Mouse (Mus musculus): ENCODE data around the gene Uso1. TPM values are rescaled to one million over a fixed set of nuclear protein-coding genes. Genes with fewer than 3 reads are reported as not detected.
A peak's percentile ranks its signal among the peaks of the same experiment; 100 is the strongest.

Uso1 gene
- polyA plus RNA-seq (2012; rRNA removed) (11.1 and 18.6 TPM in 2 replicates), polyA plus RNA-seq (2014; fragmentation: Nextera tagmentation; extraction: Ambion mirVana) (14.3 and 14.7 TPM in 2 replicates)

DNA sequence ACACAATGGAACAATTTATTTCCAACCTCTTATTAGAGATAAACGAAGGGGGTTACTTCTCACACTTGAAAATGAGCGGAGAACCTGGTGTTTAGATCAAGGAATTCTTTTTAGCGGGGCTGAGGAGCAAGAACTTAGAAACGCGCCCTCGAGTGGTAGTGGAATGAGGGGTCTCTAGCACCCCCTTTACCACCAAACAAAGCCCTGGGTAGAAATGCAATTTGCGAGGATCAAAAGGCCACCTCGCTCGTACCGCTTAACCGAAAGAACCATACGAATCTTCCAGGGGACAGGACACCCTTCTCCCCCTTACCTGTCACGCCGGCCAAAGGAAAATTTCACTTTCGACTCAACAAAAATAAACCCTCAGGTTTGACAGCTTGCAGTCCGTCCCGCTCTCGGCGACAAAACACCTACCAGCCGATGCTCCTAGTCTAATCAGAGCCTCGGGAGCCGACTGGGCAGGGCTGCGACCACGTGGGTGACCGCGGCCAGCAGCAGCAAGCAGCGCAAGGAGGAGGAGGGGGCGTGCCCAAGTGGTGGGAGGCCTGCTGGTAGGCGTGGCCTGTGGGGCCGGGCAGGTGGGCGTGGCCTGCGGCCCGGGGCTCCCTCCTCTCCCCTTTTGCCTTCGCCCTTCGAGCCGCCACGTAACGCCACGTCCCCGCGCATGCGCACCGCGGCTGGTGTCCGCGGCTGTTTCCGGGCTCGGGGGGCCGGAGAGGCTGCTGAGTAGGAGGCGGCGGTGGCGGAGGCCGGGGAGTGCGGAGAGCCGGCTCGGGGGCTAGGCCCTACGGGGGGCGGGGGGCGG, at the start of gene Uso1:
Gene Uso1, plus strand, starts transcription at position 700 of the 808 bp plus-strand sequence.
- Histone ChIP-seq H3K9ac (replicated peaks) (peak within 1 kb of the TSS; percentile 98), H3K4me3 (ENCODE audit: insufficient read depth in 1 of 2, low read depth in 2 of 2, low read length in 2 of 2) (peak within 1 kb of the TSS; percentile 80 to 98), H3K4me2 (ENCODE audit: low read depth) (peak within 1 kb of the TSS; percentile 98), H3K36me3 (replicated peaks; ENCODE audit: control insufficient read depth, insufficient read depth, low read depth) (no peaks in the 10 kb centered on the region), H3K27ac (peak within 1 kb of the TSS; percentile 68), H3K9me3 (ENCODE audit: control insufficient read depth, low read length) (no peaks in the 10 kb centered on the region), H3K27me3 (ENCODE audit: control insufficient read depth, insufficient read depth, low read length) (no peaks in the 10 kb centered on the region), H3K4me1 (replicated peaks; ENCODE audit: control insufficient read depth in 2 of 2, insufficient read depth in 2 of 2, low read length in 1 of 2) (peaks cover 22 to 29% of the 10 kb centered on the region in 2 experiments)
- 1% methylated on average over 57 of the region's 59 CpGs for WGBS (ENCODE audit: insufficient replicate concordance)
- ATAC-seq (ENCODE audit: insufficient read depth), result peak; percentile 94
- DNase-seq (ENCODE audit: low read depth in 3 of 3, low spot score in 3 of 3), result peak; percentile 94 to 97 (median 95)
- TF ChIP-seq CTCF (IDR thresholded peaks at IDR 0.05; ENCODE audit: low read depth) (no peak), EP300 (IDR thresholded peaks at IDR 0.05; ENCODE audit: low read depth) (no peak)

DNA sequence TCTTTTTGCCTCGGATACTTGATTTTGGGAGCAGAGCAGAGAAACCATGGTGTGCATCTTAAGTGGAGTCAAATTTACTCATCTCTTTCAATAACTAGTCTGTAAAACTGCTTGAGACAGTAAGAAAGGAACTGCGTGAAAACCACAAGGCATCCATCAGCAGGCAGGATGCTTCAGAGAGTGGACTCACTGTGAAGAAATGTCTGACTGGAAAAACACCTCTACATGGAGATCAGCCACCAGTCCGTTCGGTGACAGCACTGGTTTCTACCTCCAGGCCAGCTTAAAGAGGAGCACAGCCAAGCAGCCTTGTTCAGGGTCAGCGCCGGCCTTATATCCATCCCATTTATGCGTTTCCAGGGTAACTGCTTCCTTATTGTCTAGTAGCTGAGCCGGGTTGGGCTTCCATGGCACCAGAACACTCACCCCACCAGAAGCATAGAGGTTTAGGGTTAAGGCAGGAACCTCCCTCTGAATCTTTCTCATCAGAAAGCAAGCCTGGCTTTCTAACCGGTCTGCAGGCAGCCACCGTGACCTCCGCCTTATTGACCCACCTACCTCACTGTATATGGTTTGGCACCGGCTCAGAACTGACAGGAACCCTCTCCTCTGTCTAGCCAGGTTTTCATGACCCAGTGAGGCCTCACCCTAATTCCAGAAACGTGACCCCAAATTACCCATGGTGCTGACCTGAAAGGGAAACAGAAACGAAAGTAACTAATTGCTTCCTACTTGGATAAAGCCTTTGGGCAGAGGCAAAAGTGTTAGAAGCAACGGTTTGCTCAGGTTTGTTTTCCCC, 44.3 kb upstream of the Uso1 start:
- H3K9ac ChIP-seq (replicated peaks), result no peak overlapping the region
- 59% methylated on average over 15 of the region's 15 CpGs for WGBS (ENCODE audit: insufficient replicate concordance)
- DNase-seq (ENCODE audit: low read depth in 3 of 3, low spot score in 3 of 3), result no peak
- TF ChIP-seq CTCF (IDR thresholded peaks at IDR 0.05; ENCODE audit: low read depth) (no peak), EP300 (IDR thresholded peaks at IDR 0.05; ENCODE audit: low read depth) (no peak)
- ATAC-seq (ENCODE audit: insufficient read depth), result no peak
- H3K9me3 ChIP-seq (ENCODE audit: control insufficient read depth, low read length), result no peaks in the 10 kb centered on the region
- no peaks in the 10 kb centered on the region for H3K27me3 ChIP-seq (ENCODE audit: control insufficient read depth, insufficient read depth, low read length)
- H3K4me2 ChIP-seq (ENCODE audit: low read depth), result no peak overlapping the region
- no peaks in the 10 kb centered on the region for H3K4me1 ChIP-seq (replicated peaks; ENCODE audit: control insufficient read depth in 2 of 2, insufficient read depth in 2 of 2, low read length in 1 of 2)
- H3K4me3 ChIP-seq (ENCODE audit: insufficient read depth in 1 of 2, low read depth in 2 of 2, low read length in 2 of 2), result no peak overlapping the region
- H3K27ac ChIP-seq, result no peak overlapping the region
- H3K36me3 ChIP-seq (replicated peaks; ENCODE audit: control insufficient read depth, insufficient read depth, low read depth), result no peaks in the 10 kb centered on the region

DNA sequence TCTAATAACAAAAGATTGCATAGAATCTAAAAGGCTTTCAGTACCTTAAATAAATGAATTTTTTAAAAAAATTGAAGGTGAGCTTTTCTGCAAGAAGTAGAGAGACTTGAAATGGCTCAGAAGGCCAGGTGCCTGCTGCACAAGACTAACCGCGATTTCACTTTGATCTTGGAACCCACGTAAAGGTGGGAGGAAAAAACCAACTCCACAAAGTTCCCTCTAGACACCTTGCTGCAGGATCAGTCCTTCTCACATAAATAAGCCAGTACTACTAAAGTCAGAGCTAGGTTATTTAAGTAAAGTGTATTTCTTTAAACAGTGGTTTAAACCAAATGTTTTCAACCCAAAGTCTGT, 43.7 kb upstream of the Uso1 start:
- no peak overlapping the region for H3K9ac ChIP-seq (replicated peaks)
- no peaks in the 10 kb centered on the region for H3K9me3 ChIP-seq (ENCODE audit: control insufficient read depth, low read length)
- H3K4me2 ChIP-seq (ENCODE audit: low read depth), result no peak overlapping the region
- WGBS (ENCODE audit: insufficient replicate concordance), result 74% methylated on average over 3 of the region's 3 CpGs
- no peak for TF ChIP-seq EP300 (IDR thresholded peaks at IDR 0.05; ENCODE audit: low read depth)
- TF ChIP-seq CTCF (IDR thresholded peaks at IDR 0.05; ENCODE audit: low read depth), result no peak
- no peak overlapping the region for H3K4me3 ChIP-seq (ENCODE audit: insufficient read depth in 1 of 2, low read depth in 2 of 2, low read length in 2 of 2)
- ATAC-seq (ENCODE audit: insufficient read depth), result no peak
- no peak overlapping the region for H3K27ac ChIP-seq
- no peaks in the 10 kb centered on the region for H3K27me3 ChIP-seq (ENCODE audit: control insufficient read depth, insufficient read depth, low read length)
- no peaks in the 10 kb centered on the region for H3K36me3 ChIP-seq (replicated peaks; ENCODE audit: control insufficient read depth, insufficient read depth, low read depth)
- H3K4me1 ChIP-seq (replicated peaks; ENCODE audit: control insufficient read depth in 2 of 2, insufficient read depth in 2 of 2, low read length in 1 of 2), result peaks cover 0 to 2% of the 10 kb centered on the region in 2 experiments; a peak in 1 of 4 replicates
- DNase-seq (ENCODE audit: low read depth in 3 of 3, low spot score in 3 of 3), result no peak

DNA sequence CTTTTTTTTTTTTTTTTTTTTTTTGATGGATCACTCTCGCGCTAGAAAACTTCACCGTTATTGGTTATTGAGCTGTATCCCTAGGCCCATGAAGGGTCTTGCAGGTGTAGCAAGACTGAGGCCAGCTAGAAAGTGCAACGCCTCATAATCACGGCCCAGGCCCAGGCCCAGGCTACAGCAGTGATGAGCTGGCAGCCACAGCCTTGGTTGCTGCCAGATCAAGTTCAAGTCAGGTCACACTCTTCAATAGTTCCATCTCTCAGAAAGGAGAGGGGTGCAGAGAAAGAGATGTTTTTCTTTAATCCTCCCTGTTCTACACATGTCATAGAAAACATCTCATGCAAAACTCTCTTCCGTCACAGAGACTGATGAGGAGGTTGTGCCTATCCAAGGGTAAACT, 41.0 kb upstream of the Uso1 start:
- H3K4me1 ChIP-seq (replicated peaks; ENCODE audit: control insufficient read depth in 2 of 2, insufficient read depth in 2 of 2, low read length in 1 of 2), result peaks cover 0 to 2% of the 10 kb centered on the region in 2 experiments; a peak in 1 of 4 replicates
- DNase-seq (ENCODE audit: low read depth in 3 of 3, low spot score in 3 of 3) (no peak), ATAC-seq (ENCODE audit: insufficient read depth) (no peak)
- no peaks in the 10 kb centered on the region for H3K27me3 ChIP-seq (ENCODE audit: control insufficient read depth, insufficient read depth, low read length)
- H3K9me3 ChIP-seq (ENCODE audit: control insufficient read depth, low read length), result no peaks in the 10 kb centered on the region
- H3K36me3 ChIP-seq (replicated peaks; ENCODE audit: control insufficient read depth, insufficient read depth, low read depth), result no peaks in the 10 kb centered on the region
- 80% methylated on average over 6 of the region's 6 CpGs for WGBS (ENCODE audit: insufficient replicate concordance)
- no peak overlapping the region for H3K4me3 ChIP-seq (ENCODE audit: insufficient read depth in 1 of 2, low read depth in 2 of 2, low read length in 2 of 2)
- TF ChIP-seq CTCF (IDR thresholded peaks at IDR 0.05; ENCODE audit: low read depth) (no peak), EP300 (IDR thresholded peaks at IDR 0.05; ENCODE audit: low read depth) (no peak)
- H3K27ac ChIP-seq, result no peak overlapping the region
- no peak overlapping the region for H3K4me2 ChIP-seq (ENCODE audit: low read depth)
- H3K9ac ChIP-seq (replicated peaks), result no peak overlapping the region

DNA sequence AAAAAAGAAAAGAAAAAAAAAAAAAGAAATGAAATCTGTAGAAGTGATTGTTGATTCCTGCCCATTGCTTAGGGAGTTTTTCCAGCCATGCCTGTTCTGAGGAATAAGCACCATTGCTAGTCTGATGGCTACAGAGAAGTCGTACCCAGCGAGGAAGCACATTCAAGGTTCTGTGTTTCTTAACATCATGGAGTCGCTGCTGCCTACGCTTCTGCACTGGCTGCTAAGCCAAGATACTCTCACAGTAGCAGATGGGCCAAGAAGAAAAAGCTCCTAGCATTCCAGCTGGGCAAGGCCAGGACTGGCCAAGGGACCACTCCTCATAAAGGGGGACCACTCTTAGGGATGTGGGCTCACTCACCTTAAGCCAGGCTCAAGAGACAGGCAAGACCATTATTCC, 40.0 kb upstream of the Uso1 start:
- no peaks in the 10 kb centered on the region for H3K27me3 ChIP-seq (ENCODE audit: control insufficient read depth, insufficient read depth, low read length)
- no peak overlapping the region for H3K27ac ChIP-seq
- H3K4me1 ChIP-seq (replicated peaks; ENCODE audit: control insufficient read depth in 2 of 2, insufficient read depth in 2 of 2, low read length in 1 of 2), result peaks cover 0 to 2% of the 10 kb centered on the region in 2 experiments; a peak in 1 of 4 replicates
- H3K36me3 ChIP-seq (replicated peaks; ENCODE audit: control insufficient read depth, insufficient read depth, low read depth), result no peaks in the 10 kb centered on the region
- DNase-seq (ENCODE audit: low read depth in 3 of 3, low spot score in 3 of 3) (no peak), ATAC-seq (ENCODE audit: insufficient read depth) (no peak)
- H3K4me2 ChIP-seq (ENCODE audit: low read depth), result no peak overlapping the region
- no peaks in the 10 kb centered on the region for H3K9me3 ChIP-seq (ENCODE audit: control insufficient read depth, low read length)
- TF ChIP-seq CTCF (IDR thresholded peaks at IDR 0.05; ENCODE audit: low read depth), result no peak
- no peak for TF ChIP-seq EP300 (IDR thresholded peaks at IDR 0.05; ENCODE audit: low read depth)
- no peak overlapping the region for H3K9ac ChIP-seq (replicated peaks)
- no peak overlapping the region for H3K4me3 ChIP-seq (ENCODE audit: insufficient read depth in 1 of 2, low read depth in 2 of 2, low read length in 2 of 2)
- 62% methylated on average over 4 of the region's 4 CpGs for WGBS (ENCODE audit: insufficient replicate concordance)
